Mouse (Mus musculus) right cerebral cortex, adult 2 months (tissue): ENCODE data around the gene Paqr6.
"Not testable (repeated sequence)": the region's sequence is repeated elsewhere in the genome, so short reads cannot be mapped to it uniquely, and the experiment has no call there.

Experiments used
- DNase-seq, 2 experiments: peaks; one replicate each; pipeline ENCODE4 v3.0.0; 2021 to 2022; ENCODE audit warnings: low spot score in 2 of 2

The Paqr6 gene

DNA sequence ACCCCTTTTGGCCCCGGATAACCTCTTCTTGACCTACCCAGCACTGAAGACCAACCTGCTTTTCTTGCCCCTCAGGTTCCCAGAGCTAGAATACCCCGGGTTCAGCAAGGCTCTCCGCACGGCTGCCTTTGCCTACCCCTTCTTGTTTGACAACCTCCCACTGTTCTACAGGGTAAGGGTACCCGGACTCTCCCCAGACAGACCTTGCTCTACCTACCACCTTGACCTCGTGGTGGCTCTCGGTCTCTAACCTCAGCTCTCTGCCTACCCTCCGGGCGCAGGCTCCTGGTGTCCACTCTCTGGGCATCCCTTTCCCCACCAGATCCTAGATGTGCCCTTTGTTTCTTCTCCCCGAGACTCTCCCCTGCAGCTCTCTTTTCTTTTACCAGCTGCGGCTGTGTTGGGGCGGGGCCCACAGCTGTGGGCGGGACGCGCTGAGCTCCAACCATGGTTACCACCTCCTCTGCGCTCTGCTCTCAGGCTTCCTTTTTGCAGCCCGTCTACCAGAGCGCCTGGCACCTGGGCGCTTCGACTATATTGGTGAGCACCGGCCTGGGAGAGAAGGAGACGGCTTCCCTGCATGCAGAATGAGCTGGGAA lies 2.5 kb downstream of the Paqr6 start:
- DNase-seq = peak; percentile 67 to 69

GRCm38 (mm10) chr3:88367517-88367916 lies 3.1 kb downstream of the Paqr6 start:
- not testable (repeated sequence) for DNase-seq

GRCm38 (mm10) chr3:88368511-88368910 lies 4.1 kb downstream of the Paqr6 start:
- not testable (repeated sequence) for DNase-seq

DNA sequence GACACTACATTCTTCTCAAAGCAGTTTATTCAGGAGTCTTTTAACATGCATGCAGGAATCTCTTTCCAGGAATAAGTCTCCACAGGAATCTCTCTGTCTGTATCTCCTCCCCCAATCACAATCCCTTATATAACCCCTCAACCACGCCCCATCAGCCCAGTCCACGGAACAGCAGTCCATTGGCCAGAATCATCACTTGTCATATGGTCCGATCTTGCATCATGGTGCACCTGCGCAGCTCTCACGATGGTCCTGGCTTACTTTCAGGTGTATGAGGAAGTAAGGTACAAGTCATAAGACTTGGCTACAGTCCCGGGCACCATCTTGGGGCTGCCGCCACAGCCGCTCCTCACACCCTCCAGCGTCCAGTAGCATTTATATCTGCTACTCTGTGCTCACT lies 8.3 kb downstream of the Paqr6 start, which contains the start of gene Bglap3:
Gene Bglap3, minus strand, starts transcription at position 101 of the 400 bp plus-strand sequence.
- DNase-seq = not testable (repeated sequence)

DNA sequence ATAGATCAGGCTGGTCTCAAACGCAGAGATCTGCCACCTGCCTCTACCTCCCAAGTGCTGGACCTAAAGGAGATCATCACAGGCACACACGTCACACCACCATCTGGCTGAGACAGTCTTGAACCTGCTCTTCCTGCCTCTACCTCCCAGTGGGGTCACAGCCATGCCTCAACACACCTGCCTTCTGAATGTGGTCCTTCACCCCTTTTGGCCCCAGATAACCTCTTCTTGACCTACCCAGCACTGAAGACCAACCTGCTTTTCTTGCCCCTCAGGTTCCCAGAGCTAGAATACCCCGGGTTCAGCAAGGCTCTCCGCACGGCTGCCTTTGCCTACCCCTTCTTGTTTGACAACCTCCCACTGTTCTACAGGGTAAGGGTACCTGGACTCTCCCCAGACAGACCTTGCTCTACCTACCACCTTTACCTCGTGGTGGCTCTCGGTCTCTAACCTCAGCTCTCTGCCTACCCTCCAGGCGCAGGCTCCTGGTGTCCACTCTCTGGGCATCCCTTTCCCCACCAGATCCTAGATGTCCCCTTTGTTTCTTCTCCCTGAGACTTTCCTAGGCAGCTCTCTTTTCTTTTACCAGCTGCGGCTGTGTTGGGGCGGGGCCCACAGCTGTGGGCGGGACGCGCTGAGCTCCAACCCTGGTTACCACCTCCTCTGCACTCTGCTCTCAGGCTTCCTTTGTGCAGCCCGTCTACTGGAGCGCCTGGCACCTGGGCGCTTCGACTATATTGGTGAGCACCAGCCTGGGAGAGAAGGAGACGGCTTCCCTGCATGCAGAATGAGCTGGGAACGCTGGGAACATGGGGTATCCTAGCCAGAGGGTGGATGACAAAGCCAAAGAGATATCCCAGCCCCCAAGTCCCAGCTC lies 11.6 kb downstream of the Paqr6 start:
- DNase-seq = not testable (repeated sequence)

DNA sequence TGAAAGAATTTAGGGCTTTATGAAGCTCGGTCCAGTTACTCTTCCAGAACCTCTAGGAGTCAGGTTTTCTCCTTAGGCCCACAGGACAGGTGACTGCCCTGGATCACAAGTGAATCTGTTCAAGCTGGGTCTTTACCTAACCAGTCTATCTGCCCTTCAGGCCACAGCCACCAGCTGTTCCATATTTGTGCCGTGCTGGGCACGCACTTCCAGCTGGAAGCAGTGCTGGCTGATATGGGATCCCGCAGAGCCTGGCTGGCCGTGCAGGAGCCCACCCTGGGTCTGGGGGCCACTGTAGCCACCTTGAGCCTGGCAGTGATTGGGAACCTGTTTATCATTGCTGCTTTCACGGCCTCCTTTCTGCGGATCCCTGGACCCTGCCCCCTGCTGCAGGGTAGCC lies 12.3 kb downstream of the Paqr6 start:
- DNase-seq = not testable (repeated sequence)

DNA sequence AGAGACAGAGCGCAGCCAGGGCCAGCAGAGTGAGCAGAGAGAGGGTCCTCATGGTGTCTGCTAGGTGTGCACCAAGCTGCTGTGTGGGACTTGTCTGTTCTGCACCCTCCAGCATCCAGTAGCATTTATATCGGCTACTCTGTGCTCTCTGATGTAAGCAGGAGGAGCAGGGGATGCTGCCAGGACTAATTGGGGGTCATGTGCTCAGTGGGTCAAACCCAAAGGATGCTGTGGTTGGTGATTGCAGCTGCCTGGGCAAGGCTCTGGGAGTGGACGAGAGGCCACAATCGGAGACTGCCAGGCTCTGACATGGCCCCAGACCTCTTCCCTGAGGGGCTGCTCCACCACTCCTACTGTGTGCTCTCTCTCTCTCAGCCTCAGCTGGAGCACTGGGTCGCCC lies 14.2 kb downstream of the Paqr6 start, which contains the start of gene Bglap2:
Gene Bglap2, minus strand, starts transcription at position 101 of the 400 bp plus-strand sequence.
- DNase-seq = not testable (repeated sequence)

DNA sequence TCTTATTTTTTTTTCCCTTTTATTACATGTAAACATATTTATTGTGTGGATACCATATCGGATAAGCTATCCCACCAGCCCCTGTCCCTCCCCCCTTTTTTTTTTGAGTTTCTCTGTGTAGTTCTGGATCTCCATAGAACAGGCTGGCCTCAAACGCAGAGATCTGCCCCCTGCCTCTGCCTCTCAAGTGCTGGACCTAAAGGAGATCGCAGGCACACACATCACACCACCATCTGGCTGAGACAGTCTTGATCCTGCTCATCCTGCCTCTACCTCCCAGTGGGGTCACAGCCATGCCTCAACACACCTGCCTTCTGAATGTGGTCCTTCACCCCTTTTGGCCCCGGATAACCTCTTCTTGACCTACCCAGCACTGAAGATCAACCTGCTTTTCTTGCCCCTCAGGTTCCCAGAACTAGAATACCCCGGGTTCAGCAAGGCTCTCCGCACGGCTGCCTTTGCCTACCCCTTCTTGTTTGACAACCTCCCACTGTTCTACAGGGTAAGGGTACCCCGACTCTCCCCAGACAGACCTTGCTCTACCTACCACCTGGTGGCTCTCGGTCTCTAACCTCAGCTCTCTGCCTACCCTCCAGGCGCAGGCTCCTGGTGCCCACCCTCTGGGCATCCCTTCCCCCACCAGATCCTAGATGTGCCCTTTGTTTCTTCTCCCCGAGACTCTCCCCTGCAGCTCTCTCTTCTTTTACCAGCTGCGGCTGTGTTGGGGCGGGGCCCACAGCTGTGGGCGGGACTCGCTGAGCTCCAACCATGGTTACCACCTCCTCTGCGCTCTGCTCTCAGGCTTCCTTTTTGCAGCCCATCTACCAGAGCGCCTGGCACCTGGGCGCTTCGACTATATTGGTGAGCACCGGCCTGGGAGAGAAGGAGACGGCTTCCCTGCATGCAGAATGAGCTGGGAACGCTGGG lies 17.3 kb downstream of the Paqr6 start:
- not testable (repeated sequence) for DNase-seq

DNA sequence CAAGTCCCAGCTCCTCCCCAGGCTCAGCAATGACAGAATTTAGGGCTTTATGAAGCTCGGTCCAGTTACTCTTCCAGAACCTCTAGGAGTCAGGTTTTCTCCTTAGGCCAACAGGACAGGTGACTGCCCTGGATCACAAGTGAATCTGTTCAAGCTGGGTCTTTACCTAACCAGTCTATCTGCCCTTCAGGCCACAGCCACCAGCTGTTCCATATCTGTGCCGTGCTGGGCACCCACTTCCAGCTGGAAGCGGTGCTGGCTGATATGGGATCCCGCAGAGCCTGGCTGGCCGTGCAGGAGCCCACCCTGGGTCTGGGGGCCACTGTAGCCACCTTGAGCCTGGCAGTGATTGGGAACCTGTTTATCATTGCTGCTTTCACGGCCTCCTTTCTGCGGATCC lies 18.0 kb downstream of the Paqr6 start:
- DNase-seq = not testable (repeated sequence)

DNA sequence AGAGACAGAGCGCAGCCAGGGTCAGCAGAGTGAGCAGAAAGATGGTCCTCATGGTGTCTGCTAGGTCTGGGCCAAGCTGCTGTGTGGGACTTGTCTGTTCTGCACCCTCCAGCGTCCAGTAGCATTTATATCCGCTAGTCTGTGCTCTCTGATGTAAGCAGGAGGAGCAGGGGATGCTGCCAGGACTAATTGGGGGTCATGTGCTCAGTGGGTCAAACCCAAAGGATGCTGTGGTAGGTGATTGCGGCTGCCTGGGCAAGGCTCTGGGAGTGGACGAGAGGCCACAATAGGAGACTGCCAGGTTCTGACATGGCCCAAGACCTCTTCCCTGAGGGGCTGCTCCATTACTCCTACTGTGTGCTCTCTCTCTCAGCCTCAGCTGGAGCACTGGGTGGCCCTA lies 20.0 kb downstream of the Paqr6 start, which contains the start of gene Bglap:
Gene Bglap, minus strand, starts transcription at position 101 of the 400 bp plus-strand sequence.
- no peak for DNase-seq

DNA sequence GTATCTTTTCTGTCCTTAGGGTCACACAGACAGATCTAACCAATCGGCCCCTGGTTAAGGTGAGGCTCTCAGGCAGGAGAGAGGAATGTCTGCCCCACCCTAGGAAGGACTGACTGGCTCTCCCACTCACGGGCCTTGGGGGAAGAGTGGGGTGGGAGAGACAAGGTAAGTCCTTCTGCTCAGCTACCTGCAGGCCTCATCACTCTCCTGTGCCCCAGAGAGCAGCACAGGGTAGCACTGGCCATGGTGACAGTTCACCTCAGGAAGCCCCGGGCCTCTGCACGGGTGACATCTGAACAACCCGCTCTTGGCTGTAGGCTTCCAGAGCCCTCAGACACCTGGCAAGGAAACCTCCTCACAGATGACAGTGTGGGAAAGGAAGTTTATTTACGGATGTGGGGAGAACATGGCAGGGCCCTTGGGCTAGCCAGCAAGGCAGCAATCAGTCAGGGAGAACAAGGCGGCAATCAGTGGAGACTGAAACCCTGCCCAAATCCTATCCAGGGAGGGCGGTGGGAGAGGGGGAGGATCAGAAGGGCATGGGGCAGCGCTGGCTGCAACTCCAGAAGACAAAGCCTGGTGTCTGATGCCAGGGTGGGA lies 29.5 kb downstream of the Paqr6 start:
- no peak for DNase-seq

DNA sequence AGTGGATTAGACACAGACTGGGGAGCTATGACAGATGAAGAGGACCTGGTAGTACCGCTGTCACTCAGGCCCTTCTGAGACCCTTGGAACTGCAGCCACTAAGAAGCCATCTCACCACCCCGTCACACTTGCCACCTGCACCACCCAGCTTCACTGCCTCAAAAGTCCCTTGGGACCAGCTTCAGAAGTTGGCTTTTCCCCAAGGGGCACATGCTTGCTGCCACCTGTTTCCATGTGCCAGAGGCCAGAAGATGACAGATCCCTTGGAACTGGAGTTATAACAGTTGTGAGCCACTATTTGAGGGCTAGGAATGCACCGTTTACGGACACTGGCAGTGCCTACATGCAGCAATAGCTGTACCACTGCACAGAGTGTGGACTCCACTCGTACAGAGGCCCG lies 30.9 kb downstream of the Paqr6 start:
- DNase-seq = no peak

DNA sequence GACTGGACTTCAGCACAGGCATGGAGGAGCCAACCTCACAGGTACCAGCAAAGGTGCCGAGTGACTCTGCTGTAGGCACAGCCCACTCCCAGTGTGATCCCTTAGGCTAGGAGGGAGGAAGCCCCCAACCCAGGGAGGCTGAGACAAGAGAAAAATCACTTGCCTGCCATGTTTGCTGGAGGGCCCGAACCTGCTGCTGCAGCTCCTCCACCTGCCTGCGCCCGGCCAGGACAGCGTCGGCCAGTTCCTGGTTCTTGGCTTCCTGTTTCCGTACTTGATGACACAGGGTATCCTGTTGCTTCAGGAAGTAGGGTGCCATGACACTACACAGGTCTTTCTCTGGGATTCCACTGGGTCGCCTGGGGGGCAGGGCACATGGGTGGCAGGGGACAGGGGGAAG lies 31.4 kb downstream of the Paqr6 start:
- no peak for DNase-seq

DNA sequence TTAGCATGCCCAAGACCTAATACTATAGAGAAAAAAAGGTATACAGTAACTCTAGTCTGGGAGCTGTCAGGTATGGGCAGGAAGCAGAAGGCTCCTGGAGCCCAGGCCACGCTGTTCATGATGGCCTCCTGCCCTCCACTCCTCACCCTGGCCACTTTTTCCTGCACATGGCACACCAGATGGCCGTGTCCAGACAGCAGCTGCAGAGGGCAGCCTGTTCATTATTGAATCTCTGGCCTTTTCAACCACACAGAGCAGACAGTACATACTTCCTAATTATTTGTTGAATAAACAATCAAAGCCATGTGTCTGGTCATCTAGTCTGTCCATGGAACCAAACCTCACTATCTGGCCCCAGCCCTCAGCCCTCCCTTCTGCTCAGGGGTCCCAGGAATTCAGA lies 34.3 kb downstream of the Paqr6 start:
- no peak for DNase-seq

GRCm38 (mm10) chr3:88403522-88404230 lies 39.3 kb downstream of the Paqr6 start:
- DNase-seq = no peak

- peak; percentile 75 to 77 for DNase-seq
Measured at GRCm38 (mm10) chr3:88407090-88407489, 42.7 kb downstream of the Paqr6 start.

GRCm38 (mm10) chr3:88407529-88407928 lies 43.1 kb downstream of the Paqr6 start:
- DNase-seq = no peak

GRCm38 (mm10) chr3:88408953-88409352 lies 44.6 kb downstream of the Paqr6 start:
- DNase-seq = no peak

DNA sequence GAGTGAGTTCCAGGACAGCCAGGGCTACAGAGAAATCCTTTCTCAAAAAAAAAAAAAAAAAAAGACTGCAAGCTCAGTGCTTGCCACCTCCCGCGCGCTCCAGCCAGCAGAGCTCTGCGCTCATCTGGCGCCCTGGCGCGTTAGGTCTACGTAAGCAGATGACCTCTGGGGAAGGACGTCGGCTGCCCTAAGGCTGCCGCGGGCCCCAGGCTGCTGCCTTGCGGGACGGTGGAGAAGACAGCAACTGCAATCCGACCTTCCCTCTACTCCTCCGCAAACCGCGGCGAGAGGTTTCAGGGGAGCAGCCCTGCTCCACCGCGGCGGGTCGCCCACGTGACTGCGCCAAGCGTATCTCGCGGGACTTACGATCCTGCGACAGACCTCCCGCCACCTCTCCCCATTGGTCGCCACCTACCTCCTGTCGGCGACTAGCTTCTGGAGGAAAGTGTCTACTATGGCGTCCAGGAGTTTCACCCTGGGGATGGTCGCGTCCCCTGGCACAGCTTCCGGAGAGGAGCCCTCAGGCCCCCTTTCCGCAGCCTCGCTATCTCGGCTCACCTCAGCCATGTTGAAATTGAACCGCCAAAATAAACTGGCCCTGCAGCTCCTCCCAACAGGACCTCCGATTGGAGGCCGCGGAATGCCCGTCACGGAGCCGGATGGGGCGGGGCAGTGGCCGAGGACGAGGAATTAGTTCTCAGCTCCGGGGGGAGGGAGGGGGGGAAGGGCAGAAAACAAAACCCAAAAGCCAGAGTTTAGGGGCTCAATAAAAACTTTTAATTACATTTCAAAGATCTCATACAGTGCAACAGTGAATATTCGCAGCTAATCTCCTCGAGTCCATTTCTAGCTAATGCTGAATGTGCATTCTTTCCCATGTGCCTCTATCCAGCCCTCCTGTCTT lies 45.6 kb downstream of the Paqr6 start, which contains the start of gene Pmf1:
Gene Pmf1, minus strand, starts transcription at position 591 of the 904 bp plus-strand sequence.
- peak; percentile 85 to 89 for DNase-seq

- DNase-seq = no peak
Measured at GRCm38 (mm10) chr3:88410645-88411031, 46.3 kb downstream of the Paqr6 start.
